Mouse (Mus musculus) cerebellum, adult 2 months (tissue): Measurements from ENCODE around the gene Scfd2.

ENCODE experiments used
- CTCF ChIP-seq: fragments of 200-500 bp; IDR thresholded peaks from 2 replicates; pipeline ENCODE4 v1.5.1; 2011; ENCODE audit warnings: low read depth, mild to moderate bottlenecking, control low read depth, low read length, moderate library complexity, borderline replicate concordance; ENCODE audit not compliant: insufficient read depth
- POLR2A ChIP-seq: fragments of 200-500 bp; IDR thresholded peaks from 2 replicates; pipeline ENCODE4 v1.6.1; 2011; ENCODE audit warnings: low read length, control low read depth, borderline replicate concordance; ENCODE audit not compliant: insufficient read depth

DNA sequence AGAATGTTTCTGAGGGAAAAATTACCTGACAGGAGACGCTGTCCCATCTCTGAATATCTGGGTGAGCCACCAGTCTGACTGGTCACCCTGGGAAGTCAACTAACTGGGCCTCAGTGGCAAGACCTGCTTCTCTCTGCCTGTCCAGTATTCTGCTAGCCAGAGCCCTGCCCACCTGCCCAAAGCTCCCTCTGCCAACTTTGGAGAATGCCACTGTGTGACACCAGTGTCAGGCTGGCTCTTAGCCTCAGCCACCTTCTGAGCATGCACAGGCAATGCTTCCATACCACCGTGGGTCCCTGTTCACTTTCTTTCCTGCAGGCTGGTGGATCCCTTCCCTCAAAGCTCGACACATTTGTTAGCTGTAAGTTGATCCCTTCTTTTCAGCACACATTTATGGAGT is 281.8 kb downstream of the Scfd2 start:
- no peak for TF ChIP-seq CTCF
- no peak for TF ChIP-seq POLR2A
